14 mouse cellular contexts compared by ENCODE assay signal in genomic region chr6:141430134-141430533, GRCm38 (mm10).
DNase-seq lines count a peak whose midpoint lies in the region; ATAC-seq and TF ChIP-seq lines count a peak whose summit lies in the region.
"Had no signal": no experiment of that assay in that cellular context is flagged by ENCODE, and none has a peak within 500 bp of the region (broad histone marks: within the 10 kb centered on the region; RNA-seq: fewer than 3 reads in every experiment).

No protein-coding gene starts in this region.

- DNase-seq in cerebellum, postnatal 10 days, result peak; percentile 22 to 37
- DNase-seq in cerebellum, adult 8-10 months, result no peak
- DNase-seq in liver, adult 2 months (ENCODE audit: extremely low read depth, low read depth, low spot score), result no peak
- DNase-seq in CH12.LX (ENCODE audit: extremely low read depth), result no peak
- DNase-seq in urinary bladder, adult 2 months (ENCODE audit: low spot score), result no peak
- DNase-seq in left cerebral cortex, postnatal 14 days (ENCODE audit: low spot score in 2 of 2), result no peak
- DNase-seq: embryo, embryonic 11 days; gastrocnemius, postnatal 14 days; layer of hippocampus, postnatal 36 days; right cerebral cortex, postnatal 25 days had no signal

- no peaks in the 10 kb centered on the region for H3K27me3 ChIP-seq in liver, adult 2 months (ENCODE audit: control insufficient read depth, insufficient read depth, low read length)
- H3K27me3 ChIP-seq in liver, embryonic 12.5 days (replicated peaks), result no peaks in the 10 kb centered on the region
- H3K27me3 ChIP-seq in CH12.LX (replicated peaks), result no peaks in the 10 kb centered on the region
- H3K27me3 ChIP-seq: midbrain, embryonic 15.5 days; stomach, embryonic 15.5 days had no signal

- peaks cover 6% of the 10 kb centered on the region; the same call in 1 of the 2 replicates for H3K4me1 ChIP-seq in liver, adult 2 months (ENCODE audit: control insufficient read depth, insufficient read depth, low read length)
- no peaks in the 10 kb centered on the region for H3K4me1 ChIP-seq in liver, embryonic 12.5 days
- peaks cover 0 to 10% of the 10 kb centered on the region in 2 experiments; a peak in 2 of 4 replicates for H3K4me1 ChIP-seq in CH12.LX (ENCODE audit: control insufficient read depth in 1 of 2, insufficient read depth in 2 of 2)

- dilution Hi-C loops in CH12.LX (cut with MboI; ENCODE audit: extremely low pct_ligation_motif_present, extremely low pct_unique_long_range_greater_than_20kb, low sequenced_read_pairs), result no loop called here

- H3K79me2 ChIP-seq in liver, adult 2 months (ENCODE audit: control insufficient read depth, insufficient read depth, low read length), result no peaks in the 10 kb centered on the region
- H3K79me2 ChIP-seq in CH12.LX (replicated peaks; ENCODE audit: control insufficient read depth, extremely low read depth, insufficient read depth, poor library complexity, severe bottlenecking), result no peaks in the 10 kb centered on the region

- peak; percentile 31 for TF ChIP-seq RAD21 in CH12.LX (IDR thresholded peaks at IDR 0.05; ENCODE audit: low read depth, low read length)

- 94% methylated on average over 1 of the region's 1 CpGs for WGBS in liver, adult 2 months
- WGBS in liver, embryonic 12.5 days (ENCODE audit: insufficient replicate concordance), result 75% methylated on average over 1 of the region's 1 CpGs

- no peak for TF ChIP-seq EP300 in CH12.LX (IDR thresholded peaks at IDR 0.05; ENCODE audit: low read length)

- no peak overlapping the region for H3K4me2 ChIP-seq in liver, embryonic 12.5 days
- no peak overlapping the region for H3K4me2 ChIP-seq in CH12.LX (ENCODE audit: insufficient read depth, low read depth, poor library complexity, severe bottlenecking)
- H3K4me2 ChIP-seq: midbrain, embryonic 15.5 days; stomach, embryonic 15.5 days had no signal

- in situ Hi-C loops in CH12.LX (cut with MboI; ENCODE audit: low pct_ligation_motif_present, low pct_unique_long_range_greater_than_20kb, low sequenced_read_pairs), result loop anchor here (25.0 kb wide), 2 partner anchors 93 to 968 kb away; no protein-coding TSS in a partner anchor

- TF ChIP-seq CTCF in liver, adult 2 months (IDR thresholded peaks at IDR 0.05; ENCODE audit: low read depth, low read length), result peak; percentile 53; the same call in 1 of the 2 replicates
- TF ChIP-seq CTCF in CH12.LX (conservative IDR thresholded peaks at IDR 0.05 in 1 of 2, IDR thresholded peaks at IDR 0.05 in 1 of 2; ENCODE audit: low read depth in 2 of 2, low read length in 2 of 2), result peak; percentile 9 to 46; a peak in 2 of 4 replicates

- H3K4me3 ChIP-seq in liver, adult 2 months (ENCODE audit: insufficient read depth, low read depth, low read length), result no peak overlapping the region
- H3K4me3 ChIP-seq in liver, embryonic 12.5 days, result no peak overlapping the region
- no peak overlapping the region for H3K4me3 ChIP-seq in CH12.LX (replicated peaks in 1 of 3; ENCODE audit: low read depth in 2 of 3, low read length in 2 of 3, poor library complexity in 1 of 3)
- H3K4me3 ChIP-seq: midbrain, embryonic 15.5 days; stomach, embryonic 15.5 days had no signal

- no peaks in the 10 kb centered on the region for H3K36me3 ChIP-seq in liver, adult 2 months (ENCODE audit: control insufficient read depth, insufficient read depth, low read length)
- no peaks in the 10 kb centered on the region for H3K36me3 ChIP-seq in liver, embryonic 12.5 days
- no peaks in the 10 kb centered on the region for H3K36me3 ChIP-seq in CH12.LX (replicated peaks in 1 of 2; ENCODE audit: control insufficient read depth in 1 of 2, insufficient read depth in 1 of 2, low read length in 1 of 2)
- H3K36me3 ChIP-seq: midbrain, embryonic 15.5 days; stomach, embryonic 15.5 days had no signal

- no peak overlapping the region for H3K27ac ChIP-seq in liver, adult 2 months (replicated peaks; ENCODE audit: insufficient read depth, low read depth, low read length)
- no peak overlapping the region for H3K27ac ChIP-seq in liver, embryonic 12.5 days
- H3K27ac ChIP-seq in CH12.LX (ENCODE audit: insufficient read depth, low read depth), result no peak overlapping the region
- H3K27ac ChIP-seq: midbrain, embryonic 15.5 days; stomach, embryonic 15.5 days had no signal

- no peak for TF ChIP-seq POLR2A in liver, adult 2 months (IDR thresholded peaks at IDR 0.05; ENCODE audit: extremely low read depth, insufficient read depth, low read length)
- no peak for TF ChIP-seq POLR2A in CH12.LX (IDR thresholded peaks at IDR 0.05; ENCODE audit: low read depth, low read length)

- H3K9ac ChIP-seq in liver, adult 2 months (ENCODE audit: low read depth, low read length), result no peak overlapping the region
- no peak overlapping the region for H3K9ac ChIP-seq in liver, embryonic 12.5 days
- H3K9ac ChIP-seq in CH12.LX (ENCODE audit: insufficient read depth, low read depth), result no peak overlapping the region
- H3K9ac ChIP-seq: midbrain, embryonic 15.5 days; stomach, embryonic 15.5 days had no signal

- intact Hi-C loops in left cerebral cortex, postnatal 14 days (cut with DNase I), result no loop called here

- ATAC-seq in liver, embryonic 12.5 days, result no peak
- ATAC-seq in common myeloid progenitor, adult 5-6 weeks (replicated peaks; ENCODE audit: low read depth, poor library complexity, severe bottlenecking), result peak; percentile 81
- ATAC-seq: midbrain, embryonic 15.5 days had no signal

- no peaks in the 10 kb centered on the region for H3K9me3 ChIP-seq in liver, embryonic 12.5 days (replicated peaks)
- H3K9me3 ChIP-seq in CH12.LX (replicated peaks; ENCODE audit: low read length), result peaks cover 5% of the 10 kb centered on the region
- H3K9me3 ChIP-seq: midbrain, embryonic 15.5 days; stomach, embryonic 15.5 days had no signal

TF ChIP-seq in CH12.LX, 34 proteins besides CTCF, POLR2A, EP300 and RAD21:
- TF ChIP-seq HCFC1 (IDR thresholded peaks at IDR 0.05; ENCODE audit: low read depth, low read length) (no peak), PAX5 (IDR thresholded peaks at IDR 0.05; ENCODE audit: low read length) (no peak), IRF4 (IDR thresholded peaks at IDR 0.05; ENCODE audit: low read depth, low read length) (no peak), SMC3 (IDR thresholded peaks at IDR 0.05; ENCODE audit: low read depth, low read length) (peak; percentile 25; the same call in 1 of the 2 replicates), TBP (conservative IDR thresholded peaks at IDR 0.05; ENCODE audit: low read depth, low read length) (no peak), POLR2AphosphoS2 (IDR thresholded peaks at IDR 0.05; ENCODE audit: low read depth, low read length) (no peak), USF1 (IDR thresholded peaks at IDR 0.05; ENCODE audit: low read depth, low read length) (no peak), CHD2 (IDR thresholded peaks at IDR 0.05; ENCODE audit: low read length) (no peak)

Comparison
In these comparisons a context has a peak if more than half of its experiments do, and no peak if none do; other contexts are left out.
1. DNase-seq: peak in cerebellum, postnatal 10 days (2 of 2); none in cerebellum, adult 8-10 months (single experiment), liver, adult 2 months (single experiment), CH12.LX (single experiment), urinary bladder, adult 2 months (single experiment) and left cerebral cortex, postnatal 14 days (0 of 2).